Mouse (Mus musculus) stomach, postnatal 0 days (tissue): ENCODE measurements around the gene Epc2. TPM values are rescaled to one million over a fixed set of nuclear protein-coding genes. Genes with fewer than 3 reads are reported as not detected.

Source experiments
- ATAC-seq: fragments of 200-750 bp; cut with Nextera tagmentation; 2 replicates; pipeline ENCODE4 v1.8.0; 2017; ENCODE audit not compliant: low FRiP score, low TSS enrichment
- DNase-seq: peaks from one replicate; pipeline ENCODE4 v3.0.0-alpha.2; 2016; ENCODE audit warnings: low spot score
- H3K27ac ChIP-seq: fragments of 300-500 bp; sonication (generic); replicated peaks from 2 replicates; pipeline ENCODE4 v1.5.1; 2014; ENCODE audit warnings: mild to moderate bottlenecking, control low read depth
- H3K27me3 ChIP-seq: fragments of 300-500 bp; sonication (generic); 2 replicates; pipeline ENCODE4 v1.6.1; 2014; ENCODE audit warnings: low read length; ENCODE audit not compliant: control insufficient read depth, insufficient read depth
- H3K36me3 ChIP-seq: fragments of 300-500 bp; sonication (generic); 2 replicates; pipeline ENCODE4 v1.6.1; 2014; ENCODE audit warnings: low read length, mixed read lengths; ENCODE audit not compliant: control insufficient read depth, insufficient read depth
- H3K4me1 ChIP-seq: fragments of 300-500 bp; sonication (generic); replicated peaks from 2 replicates; pipeline ENCODE4 v1.6.1; 2014; ENCODE audit warnings: antibody characterized with exemption; ENCODE audit not compliant: control insufficient read depth, insufficient read depth
- H3K4me2 ChIP-seq: fragments of 300-500 bp; sonication (generic); replicated peaks from 2 replicates; pipeline ENCODE4 v1.6.1; 2014; ENCODE audit warnings: low read depth, mild to moderate bottlenecking, control low read depth, moderate library complexity
- H3K4me3 ChIP-seq: fragments of 300-500 bp; sonication (generic); 2 replicates; pipeline ENCODE4 v1.5.1; 2014; ENCODE audit warnings: low read depth, low read length, control low read depth
- H3K9ac ChIP-seq: fragments of 300-500 bp; sonication (generic); 2 replicates; pipeline ENCODE4 v1.6.1; 2014; ENCODE audit warnings: mild to moderate bottlenecking, low read length, control low read depth, mixed read lengths
- H3K9me3 ChIP-seq: fragments of 300-500 bp; sonication (generic); 2 replicates; pipeline ENCODE4 v1.6.1; 2016; ENCODE audit warnings: low read length; ENCODE audit not compliant: control insufficient read depth
- CTCF ChIP-seq: IDR thresholded peaks from 2 replicates; pipeline ENCODE4 v1.5.1; 2016; ENCODE audit warnings: antibody characterized with exemption, low read depth, mild to moderate bottlenecking, moderate library complexity
- EP300 ChIP-seq: optimal IDR thresholded peaks from 2 replicates; pipeline ENCODE3; 2016; ENCODE audit warnings: antibody characterized with exemption
- WGBS: fragments of 180-500 bp; shearing (Covaris S2); extraction: QIAGEN DNeasy Blood & Tissue Kit; methylation state at CpG from one replicate; pipeline ENCODE4 v1.1.7; 2014; 5-methylcytosine and 5-hydroxymethylcytosine counted together
- polyA plus RNA-seq: library from polyadenylated mRNA; unstranded; fragments of >200 nt; fragmentation: Nextera tagmentation; extraction: Ambion mirVana; gene quantifications from 2 replicates; pipeline ENCODE4 v1.2.1, GENCODE M21; 2015

Epc2 gene
- polyA plus RNA-seq, 1 experiment from 2014 or later: 2.8 TPM

GRCm38 (mm10) chr2:49420396-49420795 is 30.9 kb upstream of the Epc2 start:
- ATAC-seq: no peak
- TF ChIP-seq EP300: no peak
- no peak for TF ChIP-seq CTCF
- Histone ChIP-seq H3K27ac (no peak overlapping the region), H3K9me3 (no peaks in the 10 kb centered on the region), H3K4me3 (no peak overlapping the region), H3K4me1 (no peaks in the 10 kb centered on the region), H3K27me3 (no peaks in the 10 kb centered on the region), H3K9ac (no peak overlapping the region), H3K4me2 (no peak overlapping the region), H3K36me3 (no peaks in the 10 kb centered on the region)
- WGBS: 80% methylated on average over 3 of the region's 3 CpGs
- DNase-seq: no peak

GRCm38 (mm10) chr2:49423857-49424256 is 27.4 kb upstream of the Epc2 start:
- Histone ChIP-seq H3K4me1 (no peaks in the 10 kb centered on the region), H3K4me2 (no peak overlapping the region), H3K9me3 (no peaks in the 10 kb centered on the region), H3K27me3 (no peaks in the 10 kb centered on the region), H3K36me3 (no peaks in the 10 kb centered on the region), H3K27ac (no peak overlapping the region), H3K9ac (no peak overlapping the region), H3K4me3 (no peak overlapping the region)
- DNase-seq: no peak
- WGBS: 69% methylated on average over 2 of the region's 2 CpGs
- TF ChIP-seq CTCF (no peak), EP300 (no peak)
- no peak for ATAC-seq

GRCm38 (mm10) chr2:49424788-49425187 is 26.5 kb upstream of the Epc2 start:
- WGBS: 92% methylated on average over 4 of the region's 4 CpGs
- no peaks in the 10 kb centered on the region for H3K9me3 ChIP-seq
- H3K4me1 ChIP-seq: no peaks in the 10 kb centered on the region
- DNase-seq (no peak), ATAC-seq (no peak)
- no peak overlapping the region for H3K27ac ChIP-seq
- H3K9ac ChIP-seq: no peak overlapping the region
- no peaks in the 10 kb centered on the region for H3K36me3 ChIP-seq
- TF ChIP-seq EP300 (no peak), CTCF (no peak)
- no peak overlapping the region for H3K4me2 ChIP-seq
- H3K4me3 ChIP-seq: no peak overlapping the region
- H3K27me3 ChIP-seq: no peaks in the 10 kb centered on the region

DNA sequence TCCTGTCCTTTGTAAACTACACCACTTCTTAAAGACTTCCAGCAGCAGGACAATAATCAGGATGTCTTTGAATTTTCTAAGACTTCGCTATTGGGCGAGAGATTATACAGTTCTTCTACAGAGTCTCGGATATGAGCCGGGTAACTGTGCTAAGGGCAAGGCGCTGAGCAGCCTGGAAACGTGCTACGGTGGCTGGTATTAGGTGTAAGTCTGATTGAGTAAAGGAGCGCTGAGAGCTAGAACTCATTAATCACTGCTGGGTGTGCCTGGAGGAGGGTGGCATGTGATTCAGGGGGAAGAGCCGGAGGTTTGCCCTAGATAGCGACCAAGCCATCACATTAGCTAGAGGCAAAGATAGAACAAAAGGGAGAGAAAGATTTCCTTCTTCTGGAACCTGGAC is 25.1 kb upstream of the Epc2 start:
- no peak overlapping the region for H3K4me3 ChIP-seq
- DNase-seq (peak; percentile 17), ATAC-seq (no peak)
- no peaks in the 10 kb centered on the region for H3K36me3 ChIP-seq
- H3K9ac ChIP-seq: no peak overlapping the region
- H3K27ac ChIP-seq: no peak overlapping the region
- no peaks in the 10 kb centered on the region for H3K9me3 ChIP-seq
- WGBS: 42% methylated on average over 10 of the region's 10 CpGs
- H3K4me1 ChIP-seq: no peaks in the 10 kb centered on the region
- no peak overlapping the region for H3K4me2 ChIP-seq
- no peaks in the 10 kb centered on the region for H3K27me3 ChIP-seq
- no peak for TF ChIP-seq EP300
- TF ChIP-seq CTCF: no peak

DNA sequence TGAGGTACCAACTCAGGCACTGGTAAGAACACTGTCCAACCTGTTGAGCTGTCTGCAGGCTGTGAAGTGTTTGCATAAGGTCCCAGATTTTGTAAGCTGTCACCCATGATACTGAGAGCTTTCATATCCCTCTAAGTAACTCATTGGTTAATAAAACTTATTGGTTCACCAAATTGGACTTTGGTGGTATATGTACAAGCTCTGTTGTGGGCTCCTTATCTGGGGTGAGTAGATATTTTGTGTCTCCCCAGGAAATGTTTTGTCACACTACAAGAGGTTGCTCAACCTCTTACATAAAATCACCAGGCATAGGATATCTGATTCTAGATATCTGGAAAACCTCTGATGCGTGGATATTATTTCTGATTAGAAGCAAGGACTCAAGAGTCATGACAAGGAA is 20.3 kb upstream of the Epc2 start:
- Histone ChIP-seq H3K27ac (no peak overlapping the region), H3K4me2 (no peak overlapping the region), H3K36me3 (no peaks in the 10 kb centered on the region), H3K4me1 (no peaks in the 10 kb centered on the region), H3K27me3 (no peaks in the 10 kb centered on the region), H3K9ac (no peak overlapping the region), H3K9me3 (no peaks in the 10 kb centered on the region), H3K4me3 (no peak overlapping the region)
- TF ChIP-seq CTCF (no peak), EP300 (no peak)
- no peak for DNase-seq
- no peak for ATAC-seq
- 90% methylated on average over 1 of the region's 1 CpGs for WGBS

DNA sequence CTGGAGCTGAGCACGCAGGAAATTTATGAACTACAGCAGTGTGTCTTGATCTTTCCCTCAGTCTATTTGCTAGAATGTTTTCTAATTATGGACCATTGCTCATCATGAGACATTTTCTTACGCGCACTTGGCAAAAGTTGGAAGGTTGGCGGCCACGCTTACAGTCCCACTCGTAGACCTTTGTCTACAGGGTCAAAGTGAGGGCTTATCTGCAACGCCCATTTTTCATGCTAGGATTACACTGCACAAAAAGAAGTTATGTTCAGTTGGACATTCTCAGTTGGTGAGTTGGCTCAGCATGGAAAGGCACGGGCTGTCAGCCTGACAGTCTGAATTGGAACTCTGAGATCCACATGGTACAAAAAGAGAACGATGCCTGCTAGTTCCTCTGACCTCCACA is 18.1 kb upstream of the Epc2 start:
- H3K36me3 ChIP-seq: no peaks in the 10 kb centered on the region
- no peak overlapping the region for H3K4me3 ChIP-seq
- H3K9me3 ChIP-seq: no peaks in the 10 kb centered on the region
- H3K4me1 ChIP-seq: no peaks in the 10 kb centered on the region
- no peak overlapping the region for H3K9ac ChIP-seq
- H3K27ac ChIP-seq: no peak overlapping the region
- DNase-seq (no peak), ATAC-seq (no peak)
- H3K4me2 ChIP-seq: no peak overlapping the region
- 69% methylated on average over 9 of the region's 9 CpGs for WGBS
- no peaks in the 10 kb centered on the region for H3K27me3 ChIP-seq
- TF ChIP-seq CTCF (no peak), EP300 (no peak)
